Mouse (Mus musculus): Measurements from ENCODE around the gene 1810013L24Rik. TPM values are rescaled to one million over a fixed set of nuclear protein-coding genes. Genes with fewer than 3 reads are reported as not detected.

The 1810013L24Rik gene
- polyA plus RNA-seq (2012; fragmentation: generic; extraction: Trizol): 27.5 TPM

DNA sequence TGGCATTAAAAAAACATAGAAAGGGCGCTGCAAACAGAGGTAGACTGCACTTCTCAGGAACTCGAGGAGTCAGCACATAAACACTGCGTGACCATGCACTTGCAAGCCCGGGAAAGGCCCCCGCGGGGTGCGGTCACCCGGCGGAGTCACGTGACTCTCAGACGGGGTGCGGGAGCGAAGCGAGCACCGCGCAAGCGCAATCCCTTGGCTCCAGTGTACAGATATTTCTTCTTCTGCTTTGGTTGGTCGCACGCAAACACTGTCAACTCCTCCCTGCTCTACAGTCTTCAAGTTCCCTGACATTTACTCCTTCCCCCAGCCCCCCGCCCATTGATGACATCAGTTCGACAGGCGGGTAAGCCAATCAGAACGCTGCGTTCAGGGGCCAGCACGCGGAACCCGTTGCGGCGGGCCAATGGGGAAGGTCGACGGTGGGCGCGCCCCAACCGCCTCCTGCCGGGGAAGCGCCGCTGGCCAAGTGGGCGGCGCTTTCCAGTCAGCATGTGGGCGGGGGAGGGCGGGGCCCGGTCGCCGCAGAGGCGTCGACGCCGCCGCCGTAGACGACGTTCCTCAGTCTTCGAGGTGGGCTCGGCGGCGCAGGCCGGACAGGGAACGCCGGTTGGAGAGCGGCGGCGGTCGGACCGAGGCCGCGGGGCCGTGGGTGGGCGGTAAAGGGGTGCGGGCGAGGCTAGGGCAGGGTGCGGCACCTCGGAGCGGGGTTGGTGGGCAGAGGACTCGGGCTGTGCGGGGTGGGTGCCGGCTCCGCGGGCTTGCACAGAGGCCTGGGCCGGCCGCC lies at the start of gene 1810013L24Rik:
Gene 1810013L24Rik (plus strand): TSS at position 537 of the 796 bp plus-strand sequence.
- Histone ChIP-seq H3K79me2 (ENCODE audit: control insufficient read depth, insufficient read depth) (peaks cover 47% of the 10 kb centered on the region), H3K36me3 (ENCODE audit: control insufficient read depth, insufficient read depth) (peaks cover 19% of the 10 kb centered on the region), H3K4me3 (peak within 1 kb of the TSS; percentile 97), H3K27me3 (ENCODE audit: control insufficient read depth, insufficient read depth, insufficient read length) (no peaks in the 10 kb centered on the region), H3ac (ENCODE audit: control insufficient read depth, insufficient read length) (peak within 1 kb of the TSS; percentile 97), H3K4me2 (ENCODE audit: low read depth) (peak within 1 kb of the TSS; percentile 96)
- TF ChIP-seq MYOD1 (IDR thresholded peaks at IDR 0.05; ENCODE audit: control insufficient read depth in 1 of 3, insufficient read length in 2 of 3, low read depth in 2 of 3) (no peak), E2F4 (IDR thresholded peaks at IDR 0.05; ENCODE audit: insufficient read depth) (no peak), MYOG (IDR thresholded peaks at IDR 0.05; ENCODE audit: control insufficient read depth in 1 of 3, insufficient read depth in 1 of 3, insufficient read length in 2 of 3, low read depth in 2 of 3) (peak in 1 of 3 experiments; percentile 3), MAX (IDR thresholded peaks at IDR 0.05; ENCODE audit: low read depth) (peak; percentile 41), USF1 (IDR thresholded peaks at IDR 0.05; ENCODE audit: low read depth) (peak; percentile 93), POLR2AphosphoS2 (IDR thresholded peaks at IDR 0.05; ENCODE audit: insufficient read length, low read depth) (peak; percentile 98), REST (IDR thresholded peaks at IDR 0.05; ENCODE audit: insufficient read depth, insufficient read length) (peak; percentile 39), SRF (IDR thresholded peaks at IDR 0.05; ENCODE audit: control insufficient read depth, insufficient read length, low read depth) (no peak), TCF12 (IDR thresholded peaks at IDR 0.05; ENCODE audit: insufficient read depth, poor library complexity, severe bottlenecking) (no peak), CEBPB (IDR thresholded peaks at IDR 0.05; ENCODE audit: insufficient read depth, poor library complexity, severe bottlenecking) (no peak), POLR2A (IDR thresholded peaks at IDR 0.05; ENCODE audit: insufficient read length, low read depth) (peak; percentile 99), TCF3 (IDR thresholded peaks at IDR 0.05; ENCODE audit: insufficient read length, low read depth) (no peak)

DNA sequence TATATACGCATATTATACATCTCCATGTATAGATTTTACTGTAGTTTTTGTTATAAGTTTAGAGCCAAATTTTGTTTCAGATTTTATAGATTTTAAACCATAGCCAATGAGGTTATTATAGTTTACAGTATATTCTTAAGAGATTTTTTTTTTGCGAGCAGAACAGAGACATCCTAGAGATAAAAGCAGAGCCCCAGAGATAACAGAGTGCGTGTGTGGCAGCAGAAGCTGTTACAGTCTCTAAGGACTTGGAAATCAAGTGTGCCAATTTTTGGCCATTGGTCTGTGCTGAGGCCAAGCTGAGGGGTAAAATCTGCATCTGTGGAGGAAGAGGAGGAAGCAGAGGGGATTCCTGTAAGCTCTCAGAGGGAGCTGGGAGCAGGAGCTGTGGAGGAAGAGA lies 49.7 kb upstream of the 1810013L24Rik start:
- H3K36me3 ChIP-seq (ENCODE audit: control insufficient read depth, insufficient read depth): no peaks in the 10 kb centered on the region
- H3K79me2 ChIP-seq (ENCODE audit: control insufficient read depth, insufficient read depth): no peaks in the 10 kb centered on the region
- H3K27me3 ChIP-seq (ENCODE audit: control insufficient read depth, insufficient read depth, insufficient read length): no peaks in the 10 kb centered on the region
- H3ac ChIP-seq (ENCODE audit: control insufficient read depth, insufficient read length): no peak overlapping the region
- H3K4me2 ChIP-seq (ENCODE audit: low read depth): no peak overlapping the region
- TF ChIP-seq POLR2AphosphoS2 (IDR thresholded peaks at IDR 0.05; ENCODE audit: insufficient read length, low read depth) (no peak), TCF12 (IDR thresholded peaks at IDR 0.05; ENCODE audit: insufficient read depth, poor library complexity, severe bottlenecking) (no peak)
- no peak overlapping the region for H3K4me3 ChIP-seq

GRCm38 (mm10) chr16:8781191-8781590 lies 48.7 kb upstream of the 1810013L24Rik start:
- no peak overlapping the region for H3K4me3 ChIP-seq
- TF ChIP-seq TCF3 (IDR thresholded peaks at IDR 0.05; ENCODE audit: insufficient read length, low read depth) (no peak), POLR2A (IDR thresholded peaks at IDR 0.05; ENCODE audit: insufficient read length, low read depth) (no peak), E2F4 (IDR thresholded peaks at IDR 0.05; ENCODE audit: insufficient read depth) (no peak), MYOD1 (IDR thresholded peaks at IDR 0.05; ENCODE audit: control insufficient read depth in 1 of 3, insufficient read length in 2 of 3, low read depth in 2 of 3) (no peak), REST (IDR thresholded peaks at IDR 0.05; ENCODE audit: insufficient read depth, insufficient read length) (no peak), SRF (IDR thresholded peaks at IDR 0.05; ENCODE audit: control insufficient read depth, insufficient read length, low read depth) (no peak), CEBPB (IDR thresholded peaks at IDR 0.05; ENCODE audit: insufficient read depth, poor library complexity, severe bottlenecking) (no peak), MYOG (IDR thresholded peaks at IDR 0.05; ENCODE audit: control insufficient read depth in 1 of 3, insufficient read depth in 1 of 3, insufficient read length in 2 of 3, low read depth in 2 of 3) (no peak)
- H3K36me3 ChIP-seq (ENCODE audit: control insufficient read depth, insufficient read depth): no peaks in the 10 kb centered on the region
- H3ac ChIP-seq (ENCODE audit: control insufficient read depth, insufficient read length): no peak overlapping the region
- H3K4me2 ChIP-seq (ENCODE audit: low read depth): no peak overlapping the region
- no peaks in the 10 kb centered on the region for H3K79me2 ChIP-seq (ENCODE audit: control insufficient read depth, insufficient read depth)
- H3K27me3 ChIP-seq (ENCODE audit: control insufficient read depth, insufficient read depth, insufficient read length): no peaks in the 10 kb centered on the region

GRCm38 (mm10) chr16:8781660-8782059 lies 48.2 kb upstream of the 1810013L24Rik start:
- H3ac ChIP-seq (ENCODE audit: control insufficient read depth, insufficient read length): no peak overlapping the region
- H3K79me2 ChIP-seq (ENCODE audit: control insufficient read depth, insufficient read depth): no peaks in the 10 kb centered on the region
- H3K36me3 ChIP-seq (ENCODE audit: control insufficient read depth, insufficient read depth): no peaks in the 10 kb centered on the region
- TF ChIP-seq POLR2A (IDR thresholded peaks at IDR 0.05; ENCODE audit: insufficient read length, low read depth) (no peak), TCF3 (IDR thresholded peaks at IDR 0.05; ENCODE audit: insufficient read length, low read depth) (no peak), MYOD1 (IDR thresholded peaks at IDR 0.05; ENCODE audit: control insufficient read depth in 1 of 3, insufficient read length in 2 of 3, low read depth in 2 of 3) (no peak), MAX (IDR thresholded peaks at IDR 0.05; ENCODE audit: low read depth) (no peak)
- no peak overlapping the region for H3K4me2 ChIP-seq (ENCODE audit: low read depth)
- no peaks in the 10 kb centered on the region for H3K27me3 ChIP-seq (ENCODE audit: control insufficient read depth, insufficient read depth, insufficient read length)
- no peak overlapping the region for H3K4me3 ChIP-seq

GRCm38 (mm10) chr16:8783198-8783913 lies 46.5 kb upstream of the 1810013L24Rik start:
- TF ChIP-seq POLR2A (IDR thresholded peaks at IDR 0.05; ENCODE audit: insufficient read length, low read depth) (no peak), TCF12 (IDR thresholded peaks at IDR 0.05; ENCODE audit: insufficient read depth, poor library complexity, severe bottlenecking) (no peak), MAX (IDR thresholded peaks at IDR 0.05; ENCODE audit: low read depth) (no peak), REST (IDR thresholded peaks at IDR 0.05; ENCODE audit: insufficient read depth, insufficient read length) (no peak), MYOD1 (IDR thresholded peaks at IDR 0.05; ENCODE audit: control insufficient read depth in 1 of 3, insufficient read length in 2 of 3, low read depth in 2 of 3) (no peak), POLR2AphosphoS2 (IDR thresholded peaks at IDR 0.05; ENCODE audit: insufficient read length, low read depth) (no peak)
- Histone ChIP-seq H3K36me3 (ENCODE audit: control insufficient read depth, insufficient read depth) (no peaks in the 10 kb centered on the region), H3K27me3 (ENCODE audit: control insufficient read depth, insufficient read depth, insufficient read length) (no peaks in the 10 kb centered on the region), H3K4me3 (no peak overlapping the region), H3K4me2 (ENCODE audit: low read depth) (no peak overlapping the region), H3ac (ENCODE audit: control insufficient read depth, insufficient read length) (no peak overlapping the region), H3K79me2 (ENCODE audit: control insufficient read depth, insufficient read depth) (no peaks in the 10 kb centered on the region)
